Mouse (Mus musculus): ENCODE results near the gene Numb. TPM values are rescaled to one million over a fixed set of nuclear protein-coding genes. Genes with fewer than 3 reads are reported as not detected.
A peak's percentile ranks its signal among the peaks of the same experiment; 100 is the strongest.
"Not testable (repeated sequence)": the region's sequence is repeated elsewhere in the genome, so short reads cannot be mapped to it uniquely, and the experiment has no call there.

Numb gene
- polyA plus RNA-seq, 1 experiment from 2014 or later: 16.8 TPM

- peak; percentile 76; the same call in 1 of the 2 replicates for ATAC-seq (ENCODE audit: low read depth)
- peaks cover 6% of the 10 kb centered on the region for H3K4me1 ChIP-seq (ENCODE audit: control insufficient read depth, low read depth, low read length)
These were observed 11.3 kb downstream of the Numb start for GRCm38 (mm10) chr12:83910451-83910850.

GRCm38 (mm10) chr12:83892926-83893325 is 28.8 kb downstream of the Numb start:
- Histone ChIP-seq H3K4me1 (ENCODE audit: control insufficient read depth, low read depth, low read length) (no peaks in the 10 kb centered on the region), H3K9me3 (replicated peaks; ENCODE audit: control insufficient read depth, low read length) (no peaks in the 10 kb centered on the region), H3K27ac (ENCODE audit: low read length) (no peak overlapping the region), H3K36me3 (ENCODE audit: control insufficient read depth, insufficient read depth) (no peaks in the 10 kb centered on the region), H3K4me3 (ENCODE audit: low read depth, low read length) (no peak overlapping the region), H3K27me3 (ENCODE audit: control insufficient read depth, insufficient read depth, low read depth, low read length) (no peaks in the 10 kb centered on the region), H3K4me2 (ENCODE audit: low read depth, low read length) (no peak overlapping the region), H3K9ac (ENCODE audit: low read depth, low read length) (no peak overlapping the region)
- WGBS (ENCODE audit: insufficient replicate concordance): 85% methylated on average over 1 of the region's 1 CpGs
- ATAC-seq (ENCODE audit: low read depth): no peak

More at GRCm38 (mm10) chr12:83910451-83910850, 11.3 kb downstream of the Numb start:
- Histone ChIP-seq H3K27ac (ENCODE audit: low read length) (no peak overlapping the region; the same call in 1 of the 2 replicates), H3K4me3 (ENCODE audit: low read depth, low read length) (no peak overlapping the region), H3K4me2 (ENCODE audit: low read depth, low read length) (no peak overlapping the region), H3K9ac (ENCODE audit: low read depth, low read length) (no peak overlapping the region), H3K9me3 (replicated peaks; ENCODE audit: control insufficient read depth, low read length) (no peaks in the 10 kb centered on the region), H3K36me3 (ENCODE audit: control insufficient read depth, insufficient read depth) (no peaks in the 10 kb centered on the region), H3K27me3 (ENCODE audit: control insufficient read depth, insufficient read depth, low read depth, low read length) (no peaks in the 10 kb centered on the region)
- WGBS (ENCODE audit: insufficient replicate concordance): 73% methylated on average over 2 of the region's 2 CpGs

- Histone ChIP-seq H3K36me3 (ENCODE audit: control insufficient read depth, insufficient read depth) (no peaks in the 10 kb centered on the region), H3K27me3 (ENCODE audit: control insufficient read depth, insufficient read depth, low read depth, low read length) (no peaks in the 10 kb centered on the region), H3K9ac (ENCODE audit: low read depth, low read length) (no peak overlapping the region), H3K4me1 (ENCODE audit: control insufficient read depth, low read depth, low read length) (no peaks in the 10 kb centered on the region), H3K27ac (ENCODE audit: low read length) (no peak overlapping the region), H3K4me3 (ENCODE audit: low read depth, low read length) (no peak overlapping the region), H3K9me3 (replicated peaks; ENCODE audit: control insufficient read depth, low read length) (no peaks in the 10 kb centered on the region), H3K4me2 (ENCODE audit: low read depth, low read length) (no peak overlapping the region)
- no peak for ATAC-seq (ENCODE audit: low read depth)
- 84% methylated on average over 2 of the region's 2 CpGs for WGBS (ENCODE audit: insufficient replicate concordance)
These were observed 30.5 kb downstream of the Numb start for GRCm38 (mm10) chr12:83891278-83891677.

- Histone ChIP-seq H3K4me3 (ENCODE audit: low read depth, low read length) (no peak overlapping the region), H3K4me1 (ENCODE audit: control insufficient read depth, low read depth, low read length) (no peaks in the 10 kb centered on the region; the same call in 1 of the 2 replicates), H3K9me3 (replicated peaks; ENCODE audit: control insufficient read depth, low read length) (no peaks in the 10 kb centered on the region), H3K27ac (ENCODE audit: low read length) (no peak overlapping the region), H3K27me3 (ENCODE audit: control insufficient read depth, insufficient read depth, low read depth, low read length) (no peaks in the 10 kb centered on the region), H3K4me2 (ENCODE audit: low read depth, low read length) (no peak overlapping the region), H3K9ac (ENCODE audit: low read depth, low read length) (no peak overlapping the region), H3K36me3 (ENCODE audit: control insufficient read depth, insufficient read depth) (no peaks in the 10 kb centered on the region)
- 71% methylated on average over 1 of the region's 1 CpGs for WGBS (ENCODE audit: insufficient replicate concordance)
- ATAC-seq (ENCODE audit: low read depth): no peak
These were observed 32.6 kb downstream of the Numb start for GRCm38 (mm10) chr12:83889128-83889527.

- Histone ChIP-seq H3K27me3 (ENCODE audit: control insufficient read depth, insufficient read depth, low read depth, low read length) (no peaks in the 10 kb centered on the region), H3K9ac (ENCODE audit: low read depth, low read length) (no peak overlapping the region), H3K9me3 (replicated peaks; ENCODE audit: control insufficient read depth, low read length) (no peaks in the 10 kb centered on the region), H3K36me3 (ENCODE audit: control insufficient read depth, insufficient read depth) (no peaks in the 10 kb centered on the region), H3K27ac (ENCODE audit: low read length) (no peak overlapping the region), H3K4me2 (ENCODE audit: low read depth, low read length) (no peak overlapping the region), H3K4me1 (ENCODE audit: control insufficient read depth, low read depth, low read length) (no peaks in the 10 kb centered on the region; the same call in 1 of the 2 replicates), H3K4me3 (ENCODE audit: low read depth, low read length) (no peak overlapping the region)
- whole genome bisulfite sequencing (ENCODE audit: insufficient replicate concordance): 82% methylated on average over 7 of the region's 7 CpGs
- no peak for ATAC-seq (ENCODE audit: low read depth)
These were observed 36.0 kb downstream of the Numb start for GRCm38 (mm10) chr12:83885516-83886285.

- 87% methylated on average over 5 of the region's 5 CpGs for WGBS (ENCODE audit: insufficient replicate concordance)
- H3K36me3 ChIP-seq (ENCODE audit: control insufficient read depth, insufficient read depth); H3K4me3 ChIP-seq (ENCODE audit: low read depth, low read length); H3K27me3 ChIP-seq (ENCODE audit: control insufficient read depth, insufficient read depth, low read depth, low read length); ATAC-seq (ENCODE audit: low read depth); H3K9me3 ChIP-seq (replicated peaks; ENCODE audit: control insufficient read depth, low read length); H3K4me1 ChIP-seq (ENCODE audit: control insufficient read depth, low read depth, low read length); H3K9ac ChIP-seq (ENCODE audit: low read depth, low read length); H3K27ac ChIP-seq (ENCODE audit: low read length); H3K4me2 ChIP-seq (ENCODE audit: low read depth, low read length): not testable (repeated sequence)
These were observed 36.7 kb downstream of the Numb start for GRCm38 (mm10) chr12:83885065-83885464.

- Histone ChIP-seq H3K36me3 (ENCODE audit: control insufficient read depth, insufficient read depth) (no peaks in the 10 kb centered on the region), H3K4me1 (ENCODE audit: control insufficient read depth, low read depth, low read length) (no peaks in the 10 kb centered on the region; the same call in 1 of the 2 replicates), H3K27me3 (ENCODE audit: control insufficient read depth, insufficient read depth, low read depth, low read length) (no peaks in the 10 kb centered on the region), H3K27ac (ENCODE audit: low read length) (no peak overlapping the region), H3K9me3 (replicated peaks; ENCODE audit: control insufficient read depth, low read length) (no peaks in the 10 kb centered on the region), H3K4me2 (ENCODE audit: low read depth, low read length) (no peak overlapping the region), H3K4me3 (ENCODE audit: low read depth, low read length) (no peak overlapping the region), H3K9ac (ENCODE audit: low read depth, low read length) (no peak overlapping the region)
- ATAC-seq (ENCODE audit: low read depth): no peak
- 75% methylated on average over 7 of the region's 7 CpGs for WGBS (ENCODE audit: insufficient replicate concordance)
These were observed 39.2 kb downstream of the Numb start for GRCm38 (mm10) chr12:83882503-83882902.

- no peak for ATAC-seq (ENCODE audit: low read depth)
- no peak overlapping the region for H3K9ac ChIP-seq (ENCODE audit: low read depth, low read length)
- no peaks in the 10 kb centered on the region for H3K27me3 ChIP-seq (ENCODE audit: control insufficient read depth, insufficient read depth, low read depth, low read length)
- H3K4me3 ChIP-seq (ENCODE audit: low read depth, low read length): no peak overlapping the region
- H3K36me3 ChIP-seq (ENCODE audit: control insufficient read depth, insufficient read depth): no peaks in the 10 kb centered on the region
- no peak overlapping the region for H3K4me2 ChIP-seq (ENCODE audit: low read depth, low read length)
- H3K27ac ChIP-seq (ENCODE audit: low read length): no peak overlapping the region
- H3K4me1 ChIP-seq (ENCODE audit: control insufficient read depth, low read depth, low read length): no peaks in the 10 kb centered on the region; the same call in 1 of the 2 replicates
- H3K9me3 ChIP-seq (replicated peaks; ENCODE audit: control insufficient read depth, low read length): no peaks in the 10 kb centered on the region
- WGBS (ENCODE audit: insufficient replicate concordance): 79% methylated on average over 3 of the region's 3 CpGs
These were observed 39.6 kb downstream of the Numb start for GRCm38 (mm10) chr12:83882088-83882487.

- Histone ChIP-seq H3K9me3 (replicated peaks; ENCODE audit: control insufficient read depth, low read length) (no peaks in the 10 kb centered on the region), H3K36me3 (ENCODE audit: control insufficient read depth, insufficient read depth) (no peaks in the 10 kb centered on the region; the same call in 1 of the 2 replicates), H3K27ac (ENCODE audit: low read length) (no peak overlapping the region), H3K4me2 (ENCODE audit: low read depth, low read length) (no peak overlapping the region), H3K4me1 (ENCODE audit: control insufficient read depth, low read depth, low read length) (no peaks in the 10 kb centered on the region; the same call in 1 of the 2 replicates), H3K9ac (ENCODE audit: low read depth, low read length) (no peak overlapping the region), H3K27me3 (ENCODE audit: control insufficient read depth, insufficient read depth, low read depth, low read length) (no peaks in the 10 kb centered on the region), H3K4me3 (ENCODE audit: low read depth, low read length) (no peak overlapping the region)
- ATAC-seq (ENCODE audit: low read depth): no peak
- WGBS (ENCODE audit: insufficient replicate concordance): 67% methylated on average over 2 of the region's 2 CpGs
These were observed 40.8 kb downstream of the Numb start for GRCm38 (mm10) chr12:83880913-83881312.

All from liver, embryonic 16.5 days (tissue).